19 mouse cellular contexts compared by ENCODE assay signal in the genomic region with DNA sequence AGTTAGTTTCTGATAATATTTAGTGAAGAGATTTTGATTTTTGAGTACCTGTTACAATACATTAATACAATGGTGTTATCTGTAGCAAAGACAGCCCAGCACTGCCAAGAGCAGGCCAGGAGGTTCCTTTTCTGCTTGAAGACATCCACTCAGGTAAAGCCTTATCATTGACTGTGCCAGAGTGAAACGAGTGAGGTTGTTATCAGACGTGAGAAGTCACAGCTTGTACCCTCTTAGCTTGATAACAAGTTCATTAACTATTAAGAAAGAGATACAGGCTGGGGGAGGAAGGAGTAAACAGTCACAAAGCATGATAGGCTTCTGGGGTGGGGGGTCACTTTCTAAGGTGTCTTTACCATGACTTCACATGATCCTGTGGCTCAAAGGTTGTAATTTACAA. TPM values are rescaled to one million over a fixed set of nuclear protein-coding genes. Genes with fewer than 3 reads are reported as not detected.
A peak's percentile ranks its signal among the peaks of the same experiment; 100 is the strongest.
DNase-seq lines count a peak whose midpoint lies in the region; ATAC-seq and TF ChIP-seq lines count a peak whose summit lies in the region.
"Had no signal": no experiment of that assay in that cellular context is flagged by ENCODE, and none has a peak within 500 bp of the region (broad histone marks: within the 10 kb centered on the region; RNA-seq: fewer than 3 reads in every experiment).

No protein-coding gene starts in this region.

- H3K4me1 ChIP-seq in midbrain, embryonic 11.5 days (ENCODE audit: control insufficient read depth, insufficient read depth, low read length), result no peaks in the 10 kb centered on the region
- no peaks in the 10 kb centered on the region for H3K4me1 ChIP-seq in midbrain, embryonic 13.5 days (replicated peaks)
- H3K4me1 ChIP-seq in liver, adult 2 months (ENCODE audit: control insufficient read depth, insufficient read depth, low read length), result peaks cover 16% of the 10 kb centered on the region
- H3K4me1 ChIP-seq in embryonic facial prominence, embryonic 10.5 days, result no peaks in the 10 kb centered on the region
- H3K4me1 ChIP-seq: embryonic facial prominence, embryonic 12.5 days; hindbrain, embryonic 12.5 days; limb, embryonic 13.5 days; midbrain, embryonic 10.5 days; neural tube, embryonic 15.5 days had no signal

- ATAC-seq in midbrain, embryonic 11.5 days (ENCODE audit: low FRiP score), result no peak
- ATAC-seq in midbrain, embryonic 13.5 days, result no peak
- ATAC-seq in megakaryocyte progenitor cell, adult 5-6 weeks (replicated peaks; ENCODE audit: poor library complexity), result peak; percentile 56

- H3K4me2 ChIP-seq in midbrain, embryonic 11.5 days, result no peak overlapping the region
- no peak overlapping the region for H3K4me2 ChIP-seq in midbrain, embryonic 13.5 days (replicated peaks)
- H3K4me2 ChIP-seq: embryonic facial prominence, embryonic 12.5 days; hindbrain, embryonic 12.5 days; limb, embryonic 13.5 days; neural tube, embryonic 15.5 days had no signal

- no peaks in the 10 kb centered on the region for H3K36me3 ChIP-seq in midbrain, embryonic 11.5 days (ENCODE audit: control insufficient read depth, insufficient read depth, low read length)
- peaks cover 8% of the 10 kb centered on the region for H3K36me3 ChIP-seq in midbrain, embryonic 13.5 days
- H3K36me3 ChIP-seq in liver, adult 2 months (ENCODE audit: control insufficient read depth, insufficient read depth, low read length), result peaks cover 1% of the 10 kb centered on the region; the same call in 1 of the 2 replicates
- H3K36me3 ChIP-seq in embryonic facial prominence, embryonic 10.5 days (replicated peaks), result peaks cover 18% of the 10 kb centered on the region
- H3K36me3 ChIP-seq: limb, embryonic 13.5 days; neural tube, embryonic 15.5 days had no signal

- no peak overlapping the region for H3K4me3 ChIP-seq in midbrain, embryonic 11.5 days (ENCODE audit: low read depth, low read length)
- H3K4me3 ChIP-seq in midbrain, embryonic 13.5 days (replicated peaks), result no peak overlapping the region
- H3K4me3 ChIP-seq in liver, adult 2 months (ENCODE audit: insufficient read depth, low read depth, low read length), result no peak overlapping the region
- H3K4me3 ChIP-seq in embryonic facial prominence, embryonic 10.5 days, result no peak overlapping the region
- H3K4me3 ChIP-seq: embryonic facial prominence, embryonic 12.5 days; hindbrain, embryonic 12.5 days; limb, embryonic 13.5 days; midbrain, embryonic 10.5 days; neural tube, embryonic 15.5 days had no signal

- no peak overlapping the region for H3K27ac ChIP-seq in midbrain, embryonic 11.5 days (ENCODE audit: low read depth, low read length)
- no peak overlapping the region for H3K27ac ChIP-seq in midbrain, embryonic 13.5 days
- H3K27ac ChIP-seq in liver, adult 2 months (replicated peaks; ENCODE audit: insufficient read depth, low read depth, low read length), result peak overlapping the region; percentile 85
- H3K27ac ChIP-seq in embryonic facial prominence, embryonic 10.5 days (replicated peaks), result no peak overlapping the region
- H3K27ac ChIP-seq: embryonic facial prominence, embryonic 12.5 days; hindbrain, embryonic 12.5 days; limb, embryonic 13.5 days; midbrain, embryonic 10.5 days; neural tube, embryonic 15.5 days had no signal

- no peak overlapping the region for H3K9ac ChIP-seq in midbrain, embryonic 11.5 days (ENCODE audit: low read length)
- H3K9ac ChIP-seq in midbrain, embryonic 13.5 days (replicated peaks), result no peak overlapping the region
- H3K9ac ChIP-seq in liver, adult 2 months (ENCODE audit: low read depth, low read length), result no peak overlapping the region
- H3K9ac ChIP-seq: embryonic facial prominence, embryonic 12.5 days; hindbrain, embryonic 12.5 days; limb, embryonic 13.5 days; neural tube, embryonic 15.5 days had no signal

- H3K9me3 ChIP-seq in midbrain, embryonic 11.5 days (ENCODE audit: control insufficient read depth, low read length), result no peaks in the 10 kb centered on the region
- H3K9me3 ChIP-seq in midbrain, embryonic 13.5 days, result no peaks in the 10 kb centered on the region; the same call in 1 of the 2 replicates
- H3K9me3 ChIP-seq in embryonic facial prominence, embryonic 10.5 days, result no peaks in the 10 kb centered on the region
- H3K9me3 ChIP-seq: embryonic facial prominence, embryonic 12.5 days; hindbrain, embryonic 12.5 days; limb, embryonic 13.5 days; midbrain, embryonic 10.5 days; neural tube, embryonic 15.5 days had no signal

- 89% methylated on average over 2 of the region's 2 CpGs for WGBS in midbrain, embryonic 11.5 days
- WGBS in midbrain, embryonic 13.5 days, result 81% methylated on average over 2 of the region's 2 CpGs
- WGBS in liver, adult 2 months, result 9% methylated on average over 2 of the region's 2 CpGs
- WGBS in embryonic facial prominence, embryonic 10.5 days, result 66% methylated on average over 2 of the region's 2 CpGs

- TF ChIP-seq CTCF in liver, adult 2 months (IDR thresholded peaks at IDR 0.05; ENCODE audit: low read depth, low read length), result no peak

- H3K27me3 ChIP-seq in midbrain, embryonic 11.5 days (ENCODE audit: control insufficient read depth, insufficient read depth, low read length), result no peaks in the 10 kb centered on the region
- H3K27me3 ChIP-seq in midbrain, embryonic 13.5 days, result no peaks in the 10 kb centered on the region
- H3K27me3 ChIP-seq in liver, adult 2 months (ENCODE audit: control insufficient read depth, insufficient read depth, low read length), result no peaks in the 10 kb centered on the region
- H3K27me3 ChIP-seq in embryonic facial prominence, embryonic 10.5 days (replicated peaks; ENCODE audit: low read depth, poor library complexity, severe bottlenecking), result no peaks in the 10 kb centered on the region
- H3K27me3 ChIP-seq: embryonic facial prominence, embryonic 12.5 days; hindbrain, embryonic 12.5 days; limb, embryonic 13.5 days; neural tube, embryonic 15.5 days had no signal

- H3K79me2 ChIP-seq in liver, adult 2 months (ENCODE audit: control insufficient read depth, insufficient read depth, low read length), result peaks cover 8% of the 10 kb centered on the region; the same call in 1 of the 2 replicates

- DNase-seq in midbrain, embryonic 11.5 days (ENCODE audit: low spot score, missing footprints), result peak; percentile 28
- DNase-seq in liver, adult 2 months (ENCODE audit: extremely low read depth, low read depth, low spot score), result peak; percentile 40
- DNase-seq in thymus, postnatal 14 days, result no peak
- no peak for DNase-seq in urinary bladder, postnatal 36 days (ENCODE audit: low spot score in 2 of 2)
- DNase-seq in frontal cortex, postnatal 10 days (ENCODE audit: low spot score in 2 of 2), result no peak
- no peak for DNase-seq in embryonic facial prominence, embryonic 10.5 days (ENCODE audit: low spot score)
- DNase-seq: adrenal gland, postnatal 14 days; cerebellum, adult 2 months; gastrocnemius, postnatal 14 days; kidney, adult 18-20 months; kidney, postnatal 14 days; thymus, postnatal 4 days had no signal

- TF ChIP-seq POLR2A in liver, adult 2 months (IDR thresholded peaks at IDR 0.05; ENCODE audit: extremely low read depth, insufficient read depth, low read length), result no peak

RNA-seq across cellular contexts. Expression of gene Foxn2, which starts 19.0 kb away (rescaled TPM):
- polyA plus RNA-seq in midbrain, embryonic 11.5 days (2014; fragmentation: Nextera tagmentation; extraction: Ambion mirVana), result 7.2 and 8.2 TPM in 2 replicates
- polyA plus RNA-seq in midbrain, embryonic 13.5 days (2015; fragmentation: Nextera tagmentation; extraction: Ambion mirVana), result 9.6 and 11.3 TPM in 2 replicates
- 10.2 and 12.3 TPM in 2 replicates for total RNA-seq in liver, adult 2 months (2014; rRNA removed)
- 2.7 and 2.9 TPM in 2 replicates for polyA plus RNA-seq in liver, adult 2 months (2012; rRNA removed)
- 36.1 and 38.4 TPM in 2 replicates for total RNA-seq in megakaryocyte progenitor cell, adult 5-6 weeks (2015)
- 47.7 and 50.8 TPM in 2 replicates for total RNA-seq in megakaryocyte progenitor cell, adult 5-6 weeks (2017)
- 16.6 and 17.3 TPM in 2 replicates for polyA plus RNA-seq in embryonic facial prominence, embryonic 10.5 days (2016; fragmentation: Nextera tagmentation; extraction: Ambion mirVana)

Comparison
In these comparisons a context has a peak if more than half of its experiments do, and no peak if none do; other contexts are left out.
1. DNase-seq: peak in midbrain, embryonic 11.5 days (single experiment) and liver, adult 2 months (single experiment); none in thymus, postnatal 14 days (single experiment), urinary bladder, postnatal 36 days (0 of 2), frontal cortex, postnatal 10 days (0 of 2) and embryonic facial prominence, embryonic 10.5 days (single experiment).